Mouse (Mus musculus): Measurements from ENCODE around the gene Zfpl1.

GRCm38 (mm10) chr19:6063081-6063480 lies 21.7 kb downstream of the Zfpl1 start:
- TF ChIP-seq POLR2A (IDR thresholded peaks at IDR 0.05; ENCODE audit: borderline replicate concordance, extremely low read depth, low read depth, low read length) (no peak), CTCF (IDR thresholded peaks at IDR 0.05; ENCODE audit: insufficient read depth, low read length) (no peak)
